Mouse (Mus musculus): ENCODE measurements around the gene Trit1. TPM values are rescaled to one million over a fixed set of nuclear protein-coding genes. Genes with fewer than 3 reads are reported as not detected.

Gene Trit1
- polyA plus RNA-seq, 1 experiment from 2014 or later: 12.0 TPM

- Histone ChIP-seq H3K9ac (ENCODE audit: low read length) (no peak overlapping the region), H3K4me2 (replicated peaks; ENCODE audit: low read depth) (no peak overlapping the region), H3K4me1 (replicated peaks; ENCODE audit: control insufficient read depth, insufficient read depth) (no peaks in the 10 kb centered on the region), H3K36me3 (ENCODE audit: control insufficient read depth, insufficient read depth, low read length) (no peaks in the 10 kb centered on the region), H3K27me3 (ENCODE audit: control insufficient read depth, insufficient read depth, low read length) (no peaks in the 10 kb centered on the region), H3K9me3 (ENCODE audit: control insufficient read depth, low read length) (no peaks in the 10 kb centered on the region), H3K4me3 (ENCODE audit: low read depth, low read length) (no peak overlapping the region), H3K27ac (replicated peaks) (no peak overlapping the region)
- ATAC-seq (ENCODE audit: low FRiP score, low TSS enrichment): no peak
- no peak for TF ChIP-seq CTCF (IDR thresholded peaks at IDR 0.05; ENCODE audit: low read depth)
- TF ChIP-seq EP300 (optimal IDR thresholded peaks at IDR 0.05): no peak
- no peak for DNase-seq (ENCODE audit: low spot score)
- WGBS: 66% methylated on average over 5 of the region's 5 CpGs
Observed at GRCm38 (mm10) chr4:123013346-123013945, 3.0 kb upstream of the Trit1 start.

- no peaks in the 10 kb centered on the region for H3K9me3 ChIP-seq (ENCODE audit: control insufficient read depth, low read length)
- H3K27me3 ChIP-seq (ENCODE audit: control insufficient read depth, insufficient read depth, low read length): no peaks in the 10 kb centered on the region
- TF ChIP-seq CTCF (IDR thresholded peaks at IDR 0.05; ENCODE audit: low read depth) (no peak), EP300 (optimal IDR thresholded peaks at IDR 0.05) (no peak)
- H3K27ac ChIP-seq (replicated peaks): no peak overlapping the region
- H3K4me2 ChIP-seq (replicated peaks; ENCODE audit: low read depth): no peak overlapping the region
- WGBS: 48% methylated on average over 3 of the region's 3 CpGs
- no peaks in the 10 kb centered on the region for H3K36me3 ChIP-seq (ENCODE audit: control insufficient read depth, insufficient read depth, low read length)
- no peak for DNase-seq (ENCODE audit: low spot score)
- H3K4me3 ChIP-seq (ENCODE audit: low read depth, low read length): no peak overlapping the region
- H3K4me1 ChIP-seq (replicated peaks; ENCODE audit: control insufficient read depth, insufficient read depth): no peaks in the 10 kb centered on the region
- no peak overlapping the region for H3K9ac ChIP-seq (ENCODE audit: low read length)
- no peak for ATAC-seq (ENCODE audit: low FRiP score, low TSS enrichment)
Observed at GRCm38 (mm10) chr4:123013949-123014406, 2.4 kb upstream of the Trit1 start.

- WGBS: 44% methylated on average over 7 of the region's 7 CpGs
- H3K27ac ChIP-seq (replicated peaks): no peak overlapping the region
- H3K9ac ChIP-seq (ENCODE audit: low read length): no peak overlapping the region
- ATAC-seq (ENCODE audit: low FRiP score, low TSS enrichment) (no peak), DNase-seq (ENCODE audit: low spot score) (no peak)
- TF ChIP-seq CTCF (IDR thresholded peaks at IDR 0.05; ENCODE audit: low read depth) (no peak), EP300 (optimal IDR thresholded peaks at IDR 0.05) (no peak)
- no peaks in the 10 kb centered on the region for H3K27me3 ChIP-seq (ENCODE audit: control insufficient read depth, insufficient read depth, low read length)
- no peaks in the 10 kb centered on the region for H3K36me3 ChIP-seq (ENCODE audit: control insufficient read depth, insufficient read depth, low read length)
- H3K4me2 ChIP-seq (replicated peaks; ENCODE audit: low read depth): no peak overlapping the region
- no peak overlapping the region for H3K4me3 ChIP-seq (ENCODE audit: low read depth, low read length)
- H3K9me3 ChIP-seq (ENCODE audit: control insufficient read depth, low read length): no peaks in the 10 kb centered on the region
- H3K4me1 ChIP-seq (replicated peaks; ENCODE audit: control insufficient read depth, insufficient read depth): no peaks in the 10 kb centered on the region
Observed at GRCm38 (mm10) chr4:123014501-123015282, 1.7 kb upstream of the Trit1 start.

- ATAC-seq (ENCODE audit: low FRiP score, low TSS enrichment): no peak
- no peaks in the 10 kb centered on the region for H3K36me3 ChIP-seq (ENCODE audit: control insufficient read depth, insufficient read depth, low read length)
Observed at GRCm38 (mm10) chr4:123021591-123021990, 5.2 kb downstream of the Trit1 start.

GRCm38 (mm10) chr4:123022896-123023295 lies 6.5 kb downstream of the Trit1 start:
- ATAC-seq (ENCODE audit: low FRiP score, low TSS enrichment): no peak
- Histone ChIP-seq H3K9me3 (ENCODE audit: control insufficient read depth, low read length) (no peaks in the 10 kb centered on the region), H3K4me2 (replicated peaks; ENCODE audit: low read depth) (no peak overlapping the region), H3K9ac (ENCODE audit: low read length) (no peak overlapping the region), H3K27ac (replicated peaks) (no peak overlapping the region), H3K36me3 (ENCODE audit: control insufficient read depth, insufficient read depth, low read length) (no peaks in the 10 kb centered on the region), H3K27me3 (ENCODE audit: control insufficient read depth, insufficient read depth, low read length) (no peaks in the 10 kb centered on the region), H3K4me3 (ENCODE audit: low read depth, low read length) (no peak overlapping the region), H3K4me1 (replicated peaks; ENCODE audit: control insufficient read depth, insufficient read depth) (no peaks in the 10 kb centered on the region)
- 100% methylated on average over 1 of the region's 1 CpGs for WGBS
- DNase-seq (ENCODE audit: low spot score): no peak
- peak; percentile 29 for TF ChIP-seq CTCF (IDR thresholded peaks at IDR 0.05; ENCODE audit: low read depth)
- no peak for TF ChIP-seq EP300 (optimal IDR thresholded peaks at IDR 0.05)

More at GRCm38 (mm10) chr4:123021591-123021990, 5.2 kb downstream of the Trit1 start:
- no peaks in the 10 kb centered on the region for H3K9me3 ChIP-seq (ENCODE audit: control insufficient read depth, low read length)
- H3K4me3 ChIP-seq (ENCODE audit: low read depth, low read length): no peak overlapping the region
- H3K27me3 ChIP-seq (ENCODE audit: control insufficient read depth, insufficient read depth, low read length): no peaks in the 10 kb centered on the region
- no peaks in the 10 kb centered on the region for H3K4me1 ChIP-seq (replicated peaks; ENCODE audit: control insufficient read depth, insufficient read depth)
- no peak overlapping the region for H3K4me2 ChIP-seq (replicated peaks; ENCODE audit: low read depth)
- TF ChIP-seq EP300 (optimal IDR thresholded peaks at IDR 0.05): no peak
- TF ChIP-seq CTCF (IDR thresholded peaks at IDR 0.05; ENCODE audit: low read depth): no peak
- no peak for DNase-seq (ENCODE audit: low spot score)
- no peak overlapping the region for H3K9ac ChIP-seq (ENCODE audit: low read length)
- no peak overlapping the region for H3K27ac ChIP-seq (replicated peaks)
- WGBS: 92% methylated on average over 3 of the region's 3 CpGs

GRCm38 (mm10) chr4:123025418-123025817 lies 9.0 kb downstream of the Trit1 start:
- DNase-seq (ENCODE audit: low spot score): no peak
- H3K27me3 ChIP-seq (ENCODE audit: control insufficient read depth, insufficient read depth, low read length): no peaks in the 10 kb centered on the region
- no peak overlapping the region for H3K4me3 ChIP-seq (ENCODE audit: low read depth, low read length)
- no peak overlapping the region for H3K9ac ChIP-seq (ENCODE audit: low read length)
- 55% methylated on average over 2 of the region's 2 CpGs for WGBS
- no peak for ATAC-seq (ENCODE audit: low FRiP score, low TSS enrichment)
- H3K4me2 ChIP-seq (replicated peaks; ENCODE audit: low read depth): no peak overlapping the region
- H3K27ac ChIP-seq (replicated peaks): no peak overlapping the region
- H3K4me1 ChIP-seq (replicated peaks; ENCODE audit: control insufficient read depth, insufficient read depth): no peaks in the 10 kb centered on the region
- TF ChIP-seq EP300 (optimal IDR thresholded peaks at IDR 0.05) (no peak), CTCF (IDR thresholded peaks at IDR 0.05; ENCODE audit: low read depth) (no peak)
- H3K9me3 ChIP-seq (ENCODE audit: control insufficient read depth, low read length): no peaks in the 10 kb centered on the region
- H3K36me3 ChIP-seq (ENCODE audit: control insufficient read depth, insufficient read depth, low read length): no peaks in the 10 kb centered on the region

Data from stomach, postnatal 0 days (tissue).